Mouse (Mus musculus) frontal cortex, adult 2 months (tissue): ENCODE measurements around the gene Vmn1r35. TPM values are rescaled to one million over a fixed set of nuclear protein-coding genes. Genes with fewer than 3 reads are reported as not detected.
"Not testable (repeated sequence)": the region's sequence is repeated elsewhere in the genome, so short reads cannot be mapped to it uniquely, and the experiment has no call there.

ENCODE experiments used
- DNase-seq, 2 experiments: peaks; one replicate each; pipeline ENCODE4 v3.0.0; 2022; ENCODE audit warnings: low spot score in 1 of 2; ENCODE audit errors: extremely low spot score in 1 of 2
- polyA plus RNA-seq: library from polyadenylated mRNA; depleted of rRNA; stranded (reverse); fragments of >200 nt; gene quantifications from 2 replicates; pipeline ENCODE4 v1.2.3, GENCODE M21; 2012; rRNA removed

Gene Vmn1r35
- not detected in 2 replicates for polyA plus RNA-seq

GRCm38 (mm10) chr6:66685806-66686205 is at the start of gene Vmn1r35:
Vmn1r35 (minus strand) TSS chr6:66685906.
- no peak for DNase-seq

DNA sequence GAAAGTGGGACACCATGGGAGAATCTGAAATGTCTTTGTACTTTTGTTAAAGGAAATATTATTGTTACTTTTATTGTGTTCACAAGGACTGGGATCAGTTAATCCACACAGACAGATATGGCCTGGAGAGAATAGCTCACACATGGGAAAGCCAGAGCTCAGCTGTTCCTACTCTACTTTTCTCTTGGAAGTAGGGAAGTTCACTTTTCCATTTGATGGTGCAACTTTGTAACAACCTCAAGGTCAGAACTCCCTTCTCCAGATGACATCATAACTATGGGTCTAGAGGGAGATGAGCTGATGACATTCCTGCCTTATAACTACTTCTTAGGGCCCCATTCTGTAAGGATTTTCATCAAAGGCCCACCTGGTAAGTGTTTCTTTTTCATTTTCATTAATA is 43.4 kb upstream of the Vmn1r35 start, which contains the start of gene Vmn1r37:
TSS of gene Vmn1r37 (plus strand) at position 301 of the 400 bp plus-strand sequence.
- DNase-seq = not testable (repeated sequence)

GRCm38 (mm10) chr6:66719068-66719467 is 33.4 kb upstream of the Vmn1r35 start, which contains the start of gene Vmn1r36:
Vmn1r36 (minus strand) TSS chr6:66719168.
- DNase-seq = not testable (repeated sequence)

DNA sequence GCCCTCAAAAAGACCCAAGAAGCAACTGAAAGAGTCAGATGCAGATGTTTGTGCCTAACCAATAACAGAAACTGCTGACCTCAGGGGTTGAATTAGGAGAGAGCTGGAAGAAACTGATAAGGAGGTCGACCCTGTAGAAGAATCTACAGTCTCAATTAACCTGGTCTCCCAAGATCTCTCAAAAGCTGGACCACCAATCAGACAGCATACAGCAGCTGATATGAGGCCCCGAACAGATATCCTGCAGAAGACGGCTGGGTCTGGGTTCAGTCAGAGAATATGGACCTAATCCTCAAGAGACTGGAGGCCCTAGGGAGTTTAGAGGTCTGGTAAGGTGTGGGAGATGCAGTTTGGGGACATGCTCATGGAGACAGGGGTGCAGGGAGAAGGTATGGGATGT is 28.1 kb upstream of the Vmn1r35 start:
- DNase-seq = no peak

DNA sequence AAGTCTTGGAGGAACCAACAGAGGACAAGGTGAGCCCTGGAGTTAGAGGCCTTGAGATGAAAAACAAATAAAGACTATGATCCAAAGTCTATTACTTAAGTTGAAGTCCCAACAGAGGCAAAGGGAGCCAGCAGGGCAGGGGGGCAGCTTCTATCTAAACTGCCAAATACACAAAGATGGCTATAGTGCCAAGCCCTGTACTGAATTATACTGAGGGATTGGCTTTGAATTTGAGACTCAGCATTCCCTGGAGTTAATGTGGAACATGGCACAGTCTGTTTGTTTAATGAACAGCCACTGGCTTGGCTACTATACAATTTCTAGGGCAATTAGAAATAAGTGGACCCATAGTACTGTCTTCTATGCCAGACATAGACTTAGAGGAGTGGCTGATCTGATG is 23.2 kb upstream of the Vmn1r35 start:
- no peak for DNase-seq

- DNase-seq = no peak
Measured at GRCm38 (mm10) chr6:66643779-66644178, 41.9 kb downstream of the Vmn1r35 start, which contains the start of gene Vmn1r34. Vmn1r34 (minus strand) TSS chr6:66643879.

Other genes with a start within 250 kb of the Vmn1r35 start
- 9.5 TPM in 2 replicates for gene Mad2l1, start 150.5 kb downstream of the Vmn1r35 start, polyA plus RNA-seq
- not detected in 2 replicates for gene Vmn1r32, start 125.8 kb downstream of the Vmn1r35 start, polyA plus RNA-seq
- not detected in 2 replicates for gene Vmn1r33, start 67.6 kb downstream of the Vmn1r35 start, polyA plus RNA-seq
- not detected in 2 replicates for gene Vmn1r34, start 42.0 kb downstream of the Vmn1r35 start, polyA plus RNA-seq
- not detected in 2 replicates for gene Vmn1r36, start 33.3 kb upstream of the Vmn1r35 start, polyA plus RNA-seq
- not detected in 2 replicates for gene Vmn1r37, start 43.5 kb upstream of the Vmn1r35 start, polyA plus RNA-seq
- not detected in 2 replicates for gene Vmn1r38, start 96.7 kb upstream of the Vmn1r35 start, polyA plus RNA-seq
- gene Vmn1r39, start 124.7 kb upstream of the Vmn1r35 start, polyA plus RNA-seq = not detected in 2 replicates
- gene Gng12, start 210.5 kb upstream of the Vmn1r35 start, polyA plus RNA-seq = 40.5 and 49.5 TPM in 2 replicates